In the genomic region with DNA sequence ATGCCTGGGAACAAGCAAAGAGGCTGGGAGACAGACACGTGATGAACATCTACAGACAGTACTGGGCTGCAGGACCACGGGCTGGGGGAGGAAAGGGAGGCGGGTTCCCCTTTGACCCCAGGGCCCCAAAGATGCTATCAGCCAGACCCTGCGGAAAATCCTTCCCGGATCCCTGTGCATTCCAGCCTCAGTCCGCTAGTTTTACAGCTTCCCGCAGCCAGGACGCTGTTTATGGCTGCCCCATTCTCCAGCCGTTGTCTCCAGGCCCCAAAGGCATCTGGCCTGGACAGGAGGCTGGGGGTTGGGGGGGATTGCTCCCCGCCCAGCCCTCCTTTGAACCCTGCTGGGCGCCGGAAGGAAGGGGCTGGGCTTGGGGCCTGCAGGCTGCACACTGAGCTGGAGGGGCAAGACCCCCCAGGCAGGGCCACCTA, we compare ENCODE assay signal across 9 mouse cellular contexts. TPM values are rescaled to one million over a fixed set of nuclear protein-coding genes. Genes with fewer than 3 reads are reported as not detected.
DNase-seq lines count a peak whose midpoint lies in the region; ATAC-seq and TF ChIP-seq lines count a peak whose summit lies in the region.
"Had no signal": no experiment of that assay in that cellular context is flagged by ENCODE, and none has a peak within 500 bp of the region (broad histone marks: within the 10 kb centered on the region; RNA-seq: fewer than 3 reads in every experiment).

No protein-coding gene starts in this region.

- intact Hi-C loops in left cerebral cortex, postnatal 4 days (cut with DNase I), result loop anchor here (5.0 to 10.0 kb wide), 3 partner anchors 193 to 480 kb away; no protein-coding TSS in a partner anchor

- peaks cover 85% of the 10 kb centered on the region for H3K27me3 ChIP-seq in heart, embryonic 16.5 days (ENCODE audit: control insufficient read depth, insufficient read depth, low read length)
- peaks cover 85% of the 10 kb centered on the region for H3K27me3 ChIP-seq in E14TG2a.4 (ENCODE audit: insufficient read depth, low read length)
- peaks cover 100% of the 10 kb centered on the region for H3K27me3 ChIP-seq in embryonic facial prominence, embryonic 10.5 days (replicated peaks; ENCODE audit: low read depth, poor library complexity, severe bottlenecking)
- H3K27me3 ChIP-seq in midbrain, embryonic 13.5 days, result peaks cover 99% of the 10 kb centered on the region

- H3K27ac ChIP-seq in heart, embryonic 16.5 days (ENCODE audit: low read length), result no peak overlapping the region
- H3K27ac ChIP-seq in embryonic facial prominence, embryonic 10.5 days (replicated peaks), result peak overlapping the region; percentile 48; the same call in 1 of the 2 replicates
- no peak overlapping the region for H3K27ac ChIP-seq in midbrain, embryonic 13.5 days
- H3K27ac ChIP-seq: embryonic facial prominence, embryonic 15.5 days had no signal

- peak overlapping the region; percentile 4; the same call in 1 of the 2 replicates for H3K4me2 ChIP-seq in heart, embryonic 16.5 days (ENCODE audit: low read depth, low read length)
- no peak overlapping the region for H3K4me2 ChIP-seq in midbrain, embryonic 13.5 days (replicated peaks)
- H3K4me2 ChIP-seq: embryonic facial prominence, embryonic 15.5 days had no signal

- no peak overlapping the region for H3K9ac ChIP-seq in heart, embryonic 16.5 days (ENCODE audit: low read length)
- no peak overlapping the region for H3K9ac ChIP-seq in midbrain, embryonic 13.5 days (replicated peaks)
- H3K9ac ChIP-seq: embryonic facial prominence, embryonic 15.5 days had no signal

- no peak for DNase-seq in heart, adult 8-10 months (ENCODE audit: low spot score)
- DNase-seq in embryonic facial prominence, embryonic 10.5 days (ENCODE audit: low spot score), result peak; percentile 56
- no peak for DNase-seq in left cerebral cortex, postnatal 4 days
- DNase-seq in cerebellum, adult 11-12 months, result no peak
- DNase-seq in cerebellum, adult 18-20 months, result no peak

- H3K4me3 ChIP-seq in heart, embryonic 16.5 days (ENCODE audit: low read length), result no peak overlapping the region
- peak overlapping the region; percentile 54 for H3K4me3 ChIP-seq in E14TG2a.4 (replicated peaks; ENCODE audit: low read length)
- H3K4me3 ChIP-seq in embryonic facial prominence, embryonic 10.5 days, result peak overlapping the region; percentile 31
- H3K4me3 ChIP-seq in midbrain, embryonic 13.5 days (replicated peaks), result no peak overlapping the region
- H3K4me3 ChIP-seq: embryonic facial prominence, embryonic 15.5 days had no signal

- no peak for TF ChIP-seq CTCF in E14TG2a.4 (conservative IDR thresholded peaks at IDR 0.05; ENCODE audit: low read length)

- H3K4me1 ChIP-seq in heart, embryonic 16.5 days (ENCODE audit: control insufficient read depth, insufficient read depth, low read length), result peaks cover 8% of the 10 kb centered on the region
- H3K4me1 ChIP-seq in E14TG2a.4 (replicated peaks; ENCODE audit: low read depth, low read length), result peaks cover 42% of the 10 kb centered on the region
- peaks cover 36% of the 10 kb centered on the region for H3K4me1 ChIP-seq in embryonic facial prominence, embryonic 10.5 days
- H3K4me1 ChIP-seq in midbrain, embryonic 13.5 days (replicated peaks), result peaks cover 10% of the 10 kb centered on the region; the same call in 1 of the 2 replicates

- WGBS in heart, embryonic 16.5 days, result 9% methylated on average over 12 of the region's 12 CpGs
- WGBS in embryonic facial prominence, embryonic 10.5 days, result 3% methylated on average over 12 of the region's 12 CpGs
- 3% methylated on average over 12 of the region's 12 CpGs for WGBS in midbrain, embryonic 13.5 days

- H3K36me3 ChIP-seq in heart, embryonic 16.5 days (ENCODE audit: control insufficient read depth, insufficient read depth), result no peaks in the 10 kb centered on the region
- no peaks in the 10 kb centered on the region for H3K36me3 ChIP-seq in E14TG2a.4 (ENCODE audit: insufficient read depth, low read length)
- H3K36me3 ChIP-seq in embryonic facial prominence, embryonic 10.5 days (replicated peaks), result no peaks in the 10 kb centered on the region
- no peaks in the 10 kb centered on the region for H3K36me3 ChIP-seq in midbrain, embryonic 13.5 days
- H3K36me3 ChIP-seq: embryonic facial prominence, embryonic 15.5 days had no signal

- ATAC-seq in heart, embryonic 16.5 days (replicated peaks; ENCODE audit: extremely low read depth, insufficient read depth, low FRiP score), result no peak
- 0 out of 2 replicates have a peak, but pooled peaks have one; percentile 9 for ATAC-seq in midbrain, embryonic 13.5 days

- no peaks in the 10 kb centered on the region for H3K9me3 ChIP-seq in heart, embryonic 16.5 days (replicated peaks; ENCODE audit: control insufficient read depth, low read length)
- no peaks in the 10 kb centered on the region for H3K9me3 ChIP-seq in E14TG2a.4 (ENCODE audit: low read length)
- no peaks in the 10 kb centered on the region for H3K9me3 ChIP-seq in embryonic facial prominence, embryonic 10.5 days
- no peaks in the 10 kb centered on the region for H3K9me3 ChIP-seq in midbrain, embryonic 13.5 days
- H3K9me3 ChIP-seq: embryonic facial prominence, embryonic 15.5 days had no signal

RNA-seq across cellular contexts. Expression of gene Smug1, which starts 10.7 kb away (rescaled TPM):
- 14.9 and 17.1 TPM in 2 replicates for polyA plus RNA-seq in heart, embryonic 16.5 days (2015; fragmentation: Nextera tagmentation; extraction: Ambion mirVana)
- total RNA-seq in heart, adult 8-10 months (2022), result 10 to 100 TPM; 10.4 to 16.8 (median 15.2) TPM
- polyA plus RNA-seq in embryonic facial prominence, embryonic 10.5 days (2016; fragmentation: Nextera tagmentation; extraction: Ambion mirVana), result 15.7 and 19.6 TPM in 2 replicates
- polyA plus RNA-seq in midbrain, embryonic 13.5 days (2015; fragmentation: Nextera tagmentation; extraction: Ambion mirVana), result 26.8 and 27.7 TPM in 2 replicates
- total RNA-seq in left cerebral cortex, postnatal 4 days (2021), result 10 to 100 TPM; 26.4 to 27.4 TPM

Comparison
In these comparisons a context has a peak if more than half of its experiments do, and no peak if none do; other contexts are left out.
1. H3K4me3 ChIP-seq: peak in E14TG2a.4 (single experiment) and embryonic facial prominence, embryonic 10.5 days (single experiment); none in heart, embryonic 16.5 days (single experiment) and midbrain, embryonic 13.5 days (single experiment).